Mouse (Mus musculus) monocyte, adult 5-6 weeks (primary cell): ENCODE measurements around the gene Fam32a. TPM values are rescaled to one million over a fixed set of nuclear protein-coding genes. Genes with fewer than 3 reads are reported as not detected.
A peak's percentile ranks its signal among the peaks of the same experiment; 100 is the strongest.

Experiments
- ATAC-seq: fragments of 153-309, 156-312 bp; replicated peaks from 2 replicates; pipeline ENCODE4 v1.8.0; 2017; ENCODE audit warnings: mild to moderate bottlenecking; ENCODE audit not compliant: low TSS enrichment, insufficient number of reproducible peaks, severe bottlenecking, poor library complexity, low FRiP score
- total RNA-seq: library from RNA; stranded (forward); fragments of 200-1000, 200-491, 200-594 nt; gene quantifications from 3 replicates; pipeline ENCODE4 v1.2.3, GENCODE M21; 2017

Fam32a gene
- 105 to 143 TPM (median 135 TPM) in 3 replicates for total RNA-seq

DNA sequence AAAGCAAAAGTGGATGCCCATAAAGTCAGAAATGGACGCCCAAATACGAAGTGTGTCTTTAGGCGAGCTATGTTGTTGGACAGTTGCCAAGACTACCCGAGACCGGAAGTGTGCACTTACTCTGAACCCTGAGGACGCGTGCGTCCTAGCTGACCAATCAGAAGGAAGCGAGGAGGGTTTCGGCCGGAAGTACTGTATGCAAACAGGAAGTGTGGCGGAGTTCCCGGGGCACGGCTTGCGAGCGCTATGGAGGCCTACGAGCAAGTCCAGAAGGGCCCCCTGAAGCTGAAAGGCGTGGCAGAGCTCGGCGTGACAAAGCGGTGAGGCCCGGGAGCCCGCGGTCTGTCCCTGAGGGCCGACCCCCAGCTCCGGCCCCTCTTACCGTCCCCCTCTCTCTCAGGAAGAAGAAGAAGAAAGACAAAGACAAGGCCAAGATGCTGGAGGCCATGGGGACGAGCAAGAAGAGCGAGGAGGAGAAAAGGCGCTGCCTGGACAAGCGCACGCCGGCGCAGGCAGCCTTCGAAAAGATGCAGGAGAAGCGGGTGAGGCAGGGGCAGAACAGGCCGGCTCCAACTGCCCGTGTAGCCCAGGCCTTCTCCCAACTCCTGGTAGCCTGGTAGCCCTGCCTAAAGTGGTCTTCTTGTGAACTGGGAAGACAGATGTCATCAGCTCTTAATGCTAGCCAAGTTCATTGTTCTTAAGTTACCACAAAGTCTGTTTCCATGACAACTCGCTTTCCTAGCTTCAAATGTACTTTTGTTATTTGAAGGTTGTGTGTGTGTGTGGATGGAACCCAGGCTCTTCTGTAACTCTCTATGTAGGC lies at the start of gene Fam32a:
TSS of gene Fam32a (plus strand) at position 190 of the 823 bp plus-strand sequence.
- peak; percentile 91 for ATAC-seq

DNA sequence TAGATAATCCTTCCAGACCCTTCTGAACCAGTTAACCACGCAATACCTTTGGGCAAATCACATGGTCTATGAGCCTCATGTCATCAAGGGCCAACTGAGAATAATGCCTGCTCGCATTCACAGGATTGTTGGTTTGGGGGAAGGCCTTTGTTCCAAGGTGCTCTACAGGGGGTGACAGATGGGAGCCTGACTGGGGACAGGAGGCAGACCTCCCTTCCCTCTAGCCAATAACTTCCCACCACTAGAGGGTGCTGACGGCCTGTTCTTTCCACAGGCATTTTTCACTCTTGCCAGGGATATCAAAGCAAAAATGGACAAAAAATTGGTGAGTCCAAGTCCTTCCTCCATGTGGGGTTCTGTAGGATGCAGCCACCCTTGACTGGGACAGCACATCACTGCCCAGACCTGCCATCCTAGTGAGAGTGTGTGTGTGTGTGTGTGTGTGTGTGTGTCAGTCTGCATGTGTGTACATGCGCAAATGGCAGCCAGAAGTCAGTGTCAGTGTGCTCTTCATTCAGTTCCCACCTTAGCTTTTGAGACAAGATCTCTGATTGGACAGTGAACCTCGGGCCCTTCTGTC lies 42.1 kb upstream of the Fam32a start:
- ATAC-seq = peak; percentile 76

DNA sequence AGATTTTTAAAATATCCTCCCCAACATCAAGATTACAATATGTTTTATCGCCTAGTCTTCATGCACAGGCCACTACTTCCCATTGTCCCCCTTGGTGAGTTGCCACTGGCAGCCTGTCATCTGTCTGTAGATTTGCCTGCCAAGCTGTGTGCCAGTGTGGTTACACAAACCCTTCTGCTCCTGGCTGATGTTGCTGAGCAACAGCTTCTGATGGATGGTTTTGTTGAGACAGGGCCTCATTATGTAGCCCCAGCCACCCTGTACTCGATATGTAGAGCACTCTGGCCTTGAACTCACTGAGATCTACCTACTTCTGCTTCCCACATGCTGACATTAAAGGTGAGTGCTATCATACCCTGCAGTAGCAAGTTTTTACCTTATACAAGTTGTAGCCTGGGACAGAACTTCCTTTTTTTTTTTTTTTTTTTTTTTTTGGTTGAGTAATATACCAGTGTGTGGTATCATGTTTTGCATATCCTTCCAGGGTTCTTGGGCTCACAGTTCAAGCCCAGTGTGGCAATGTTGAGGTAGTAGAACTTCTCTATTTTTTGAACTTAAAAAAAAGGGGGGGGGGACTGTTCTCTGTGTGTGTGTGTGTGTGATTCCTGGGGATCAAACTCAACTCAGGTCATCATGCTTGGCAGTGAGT lies 35.9 kb upstream of the Fam32a start:
- ATAC-seq = peak; percentile 73

DNA sequence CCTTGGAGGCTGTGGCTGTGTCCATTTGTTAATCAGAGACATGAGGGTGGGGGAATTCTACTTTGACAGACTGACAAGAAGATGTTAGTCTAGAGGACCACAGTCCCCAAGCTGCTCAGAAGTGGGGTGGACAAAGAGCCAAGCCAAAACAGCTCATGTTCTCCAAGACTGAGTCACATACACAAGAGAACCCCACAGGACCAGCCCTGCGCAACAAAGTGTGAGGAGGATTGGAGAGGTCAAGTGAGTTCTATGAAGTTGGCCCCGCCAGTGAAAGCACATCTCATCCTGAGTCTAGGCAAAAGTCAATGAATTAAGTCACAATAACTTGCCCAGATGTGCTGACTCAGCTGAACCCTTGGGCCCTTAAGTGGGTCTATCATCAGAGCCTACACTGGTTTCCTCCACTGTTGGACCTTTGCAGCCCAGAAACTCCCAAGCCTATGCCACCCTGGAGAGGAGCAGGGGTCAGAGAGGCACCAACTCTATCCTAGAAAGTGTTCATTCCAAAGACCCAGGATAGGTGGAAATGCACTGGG lies 31.7 kb upstream of the Fam32a start:
- no peak for ATAC-seq

DNA sequence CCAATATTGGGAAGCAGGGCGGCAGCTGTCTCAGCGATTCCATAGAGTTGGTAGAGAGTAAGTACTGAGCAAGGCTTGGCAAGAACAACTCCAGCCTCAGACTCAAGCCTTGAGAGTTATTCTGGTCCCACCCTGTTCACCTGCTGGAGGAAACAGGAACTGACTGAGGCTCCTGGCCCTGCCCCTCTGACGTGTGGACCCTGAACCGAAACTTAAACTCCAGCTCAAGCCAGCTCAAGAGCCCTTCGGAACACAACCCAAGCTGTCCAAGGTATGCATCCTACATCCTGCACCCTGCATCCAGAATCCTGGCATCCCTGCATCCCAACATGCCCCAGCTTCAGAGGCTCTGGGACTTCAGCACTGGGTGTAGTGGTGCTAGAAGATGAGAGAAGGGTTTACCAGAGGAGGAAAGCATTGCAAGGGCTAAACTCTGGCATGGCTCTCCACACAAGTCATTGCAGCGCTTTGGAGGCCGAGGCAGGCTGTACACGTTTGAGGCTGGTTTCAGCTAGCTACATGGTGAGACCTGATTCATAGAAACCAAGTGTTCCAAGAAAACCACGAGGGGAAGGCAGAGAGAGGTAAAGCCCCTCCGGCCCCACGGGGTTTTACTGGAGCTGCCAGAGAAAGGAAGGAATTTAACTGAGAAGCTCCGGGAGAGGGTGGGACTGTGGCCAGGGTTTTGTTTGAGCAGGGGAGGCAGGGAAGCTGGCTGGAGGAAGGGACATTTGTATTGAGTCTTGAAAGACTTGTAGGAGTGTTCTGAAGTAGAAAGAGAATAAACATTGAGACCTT lies 29.9 kb upstream of the Fam32a start, which contains the start of gene Hsh2d:
TSS of gene Hsh2d (plus strand) at position 222 of the 798 bp plus-strand sequence.
- peak; percentile 91 for ATAC-seq

DNA sequence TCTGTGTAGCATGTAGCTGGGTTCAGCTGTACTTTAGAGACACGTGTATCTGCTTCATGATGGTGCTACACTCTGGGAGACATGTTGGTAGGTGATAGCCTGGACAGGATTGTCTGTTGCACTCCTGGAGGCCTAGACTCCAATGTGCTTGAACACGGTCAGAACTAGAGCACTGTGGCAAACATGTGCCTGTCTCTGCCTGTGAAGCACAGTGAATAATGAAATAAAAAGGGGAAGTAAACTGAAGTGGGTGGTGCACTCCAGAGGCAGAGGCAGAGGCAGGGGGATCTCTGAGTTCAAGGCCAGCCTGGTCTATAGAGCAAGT lies 29.4 kb upstream of the Fam32a start:
- ATAC-seq = peak; percentile 57

DNA sequence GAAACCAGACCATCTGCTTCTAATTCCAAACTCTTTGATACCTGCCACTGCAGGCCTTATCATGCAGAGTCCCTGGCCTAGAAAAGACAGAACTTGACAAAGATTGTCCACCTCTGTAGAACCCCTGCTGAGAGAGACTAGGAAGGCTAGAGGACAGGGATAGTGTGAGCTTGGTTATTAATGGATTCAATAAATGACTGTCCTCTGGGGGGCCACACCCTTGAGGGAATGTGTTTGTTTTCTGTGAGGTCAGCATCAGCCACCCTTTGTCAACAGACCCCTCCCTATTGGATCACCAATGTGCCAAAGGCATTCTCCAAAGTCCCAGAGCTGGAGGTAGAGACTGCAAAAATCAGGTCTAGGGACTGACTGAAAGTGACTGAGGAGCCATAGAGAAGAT lies 27.5 kb upstream of the Fam32a start:
- no peak for ATAC-seq

DNA sequence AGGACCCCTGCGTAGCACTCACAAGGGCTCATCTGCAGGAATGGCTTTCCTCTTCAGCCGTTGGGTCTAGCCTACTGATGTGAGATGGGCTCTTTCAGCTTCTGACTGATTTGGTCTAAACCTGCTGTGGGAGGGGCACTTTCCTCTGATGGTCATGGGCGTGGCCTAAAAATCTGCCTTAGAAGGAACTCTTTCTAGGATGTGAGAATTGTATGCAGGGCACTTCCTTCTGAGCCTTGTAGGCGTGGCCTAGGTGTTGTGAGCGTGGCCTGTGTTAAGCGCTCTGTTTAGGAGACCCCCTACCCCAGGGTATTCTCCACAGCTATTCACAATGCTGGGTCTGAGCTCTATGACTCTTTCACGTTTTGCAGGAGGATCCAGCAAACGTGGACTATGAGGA lies 21.5 kb upstream of the Fam32a start:
- peak; percentile 92 for ATAC-seq

DNA sequence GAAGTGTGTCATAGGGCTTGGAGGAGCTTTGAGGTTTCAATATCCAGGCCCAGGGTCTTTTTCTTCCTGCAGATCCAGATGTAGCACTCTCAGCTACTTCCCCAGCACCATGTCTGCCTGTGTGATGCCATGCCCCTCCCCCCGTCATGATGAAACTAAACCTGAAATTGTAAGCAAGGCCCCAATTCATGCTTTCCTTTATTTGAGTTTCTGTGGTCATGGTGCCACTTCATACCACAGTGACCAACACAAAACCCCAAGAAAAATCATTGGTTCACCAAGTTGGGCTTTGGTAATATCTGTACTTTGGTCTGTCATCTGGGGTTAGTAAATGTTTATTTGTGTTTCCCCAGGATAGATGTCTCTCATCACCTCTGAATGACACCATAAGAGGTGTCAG lies 10.9 kb upstream of the Fam32a start:
- ATAC-seq = no peak

DNA sequence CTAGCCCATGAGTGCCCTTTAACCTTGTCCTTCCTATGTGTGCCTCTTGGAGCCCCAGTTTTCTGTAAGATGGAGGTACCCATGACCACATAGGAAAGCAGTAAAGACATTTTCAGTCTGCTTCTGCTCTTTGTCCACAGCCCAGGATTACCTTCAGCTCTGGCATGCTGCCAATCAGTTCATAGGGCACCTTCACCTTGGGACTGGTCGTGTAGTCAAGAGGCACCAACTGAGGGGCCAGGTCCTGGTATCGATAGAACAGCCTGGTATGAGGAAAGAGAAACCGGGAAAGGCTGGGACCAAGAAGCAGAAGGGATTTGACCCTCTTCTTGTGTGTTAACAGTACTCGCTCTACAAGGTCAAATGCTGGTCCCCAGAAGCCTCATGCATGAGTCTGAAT lies 9.3 kb upstream of the Fam32a start:
- ATAC-seq = no peak

DNA sequence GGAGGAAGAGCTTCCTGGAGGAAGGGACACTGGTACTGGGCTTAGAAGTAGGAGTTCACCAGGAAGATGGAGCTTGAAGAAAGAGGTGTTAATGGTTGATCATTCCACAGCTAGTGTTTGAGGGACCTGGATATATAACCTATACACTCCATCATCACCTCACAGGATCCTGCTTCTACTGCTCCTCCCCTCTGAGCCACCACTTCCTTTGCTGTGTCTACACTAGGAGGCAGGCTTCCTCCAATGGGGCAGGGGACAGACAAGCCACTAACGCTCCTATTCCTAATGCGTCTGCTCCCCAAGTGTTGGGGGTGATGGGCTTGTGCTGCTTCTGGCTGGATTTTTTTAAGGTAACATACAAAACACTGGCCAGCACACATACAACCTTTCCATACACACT lies 8.8 kb upstream of the Fam32a start:
- no peak for ATAC-seq

DNA sequence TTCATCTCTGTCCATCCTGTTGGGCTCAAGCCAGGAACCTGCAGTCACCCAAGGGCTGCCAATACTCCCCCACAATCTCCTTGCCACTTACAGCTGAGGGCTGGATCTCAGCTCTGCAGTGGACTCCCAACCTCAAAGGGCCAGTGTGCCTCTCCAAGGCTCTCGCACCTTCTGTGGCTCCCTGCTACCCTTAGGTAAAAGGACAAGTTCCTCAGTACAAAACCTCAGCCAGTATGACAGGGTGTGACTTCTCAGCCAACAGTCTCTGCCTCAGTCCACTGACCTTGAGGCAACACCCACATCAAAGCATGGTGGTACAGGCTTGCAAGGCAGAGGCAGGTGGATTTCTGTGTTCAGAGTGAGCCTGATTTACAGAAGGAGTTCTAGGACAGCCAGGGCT lies 7.7 kb upstream of the Fam32a start:
- ATAC-seq = peak; percentile 42; the same call in 1 of the 2 replicates

DNA sequence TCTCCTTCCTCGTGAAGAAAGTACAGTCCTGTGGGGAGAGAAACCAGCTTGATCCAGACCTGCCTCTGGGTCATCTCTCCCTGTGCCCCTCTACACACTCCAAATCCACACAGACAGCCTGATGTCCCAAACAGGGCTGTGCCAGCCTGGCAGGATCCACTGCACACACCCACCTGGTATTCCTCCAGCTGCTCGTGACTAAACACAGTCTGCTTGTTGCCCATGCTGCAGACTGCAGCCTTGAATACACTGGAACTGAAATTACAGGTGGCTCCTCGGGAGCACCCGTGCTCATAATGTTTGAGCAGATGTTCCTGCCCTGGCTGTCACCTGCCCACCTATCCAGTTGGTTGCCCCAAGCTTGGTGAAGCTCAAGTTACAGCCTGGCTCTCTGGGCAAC lies 6.8 kb upstream of the Fam32a start, which contains the start of gene Cib3:
TSS of gene Cib3 (minus strand) at position 87 of the 400 bp plus-strand sequence.
- ATAC-seq = no peak

DNA sequence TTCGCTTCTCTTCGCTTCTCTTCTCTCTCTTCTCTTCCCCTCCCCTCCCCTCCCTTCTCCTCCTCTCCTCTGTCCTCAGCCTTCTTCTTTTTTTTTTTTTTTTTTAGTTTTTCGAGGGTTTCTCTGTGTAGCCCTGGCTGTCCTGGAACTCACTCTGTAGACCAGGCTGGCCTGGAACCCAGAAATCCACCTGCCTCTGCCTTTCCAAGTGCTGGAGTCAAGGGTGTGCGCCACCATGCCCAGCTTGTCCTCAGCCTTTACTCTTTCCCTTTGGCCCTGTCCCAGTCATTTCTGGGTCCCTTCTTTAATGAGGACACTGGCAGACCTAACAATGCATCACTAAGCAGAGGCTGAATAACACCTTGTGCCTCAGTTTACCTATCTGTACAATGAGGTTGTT lies 6.0 kb upstream of the Fam32a start, which contains the start of gene Gm11034:
TSS of gene Gm11034 (minus strand) at position 101 of the 400 bp plus-strand sequence.
- ATAC-seq = no peak

DNA sequence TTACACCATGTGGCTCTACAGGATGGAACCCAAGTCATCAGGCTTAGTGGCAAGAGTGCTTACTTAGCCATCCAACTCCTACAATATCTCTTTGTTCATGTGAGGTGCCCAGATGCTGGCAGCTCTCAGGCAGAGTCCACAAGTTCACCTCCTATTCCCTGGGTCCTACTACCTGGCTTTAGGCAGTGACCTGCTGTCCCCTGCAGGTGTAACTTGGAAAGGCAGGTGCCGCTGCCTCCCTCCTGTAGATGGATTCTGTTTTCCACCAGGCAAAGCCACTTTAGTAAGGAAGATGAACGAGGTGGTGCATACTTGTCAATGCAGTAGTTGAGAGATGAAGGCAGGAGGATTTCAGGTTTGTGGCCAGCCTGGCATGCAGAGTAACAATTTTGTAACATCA lies 4.5 kb upstream of the Fam32a start:
- no peak for ATAC-seq

DNA sequence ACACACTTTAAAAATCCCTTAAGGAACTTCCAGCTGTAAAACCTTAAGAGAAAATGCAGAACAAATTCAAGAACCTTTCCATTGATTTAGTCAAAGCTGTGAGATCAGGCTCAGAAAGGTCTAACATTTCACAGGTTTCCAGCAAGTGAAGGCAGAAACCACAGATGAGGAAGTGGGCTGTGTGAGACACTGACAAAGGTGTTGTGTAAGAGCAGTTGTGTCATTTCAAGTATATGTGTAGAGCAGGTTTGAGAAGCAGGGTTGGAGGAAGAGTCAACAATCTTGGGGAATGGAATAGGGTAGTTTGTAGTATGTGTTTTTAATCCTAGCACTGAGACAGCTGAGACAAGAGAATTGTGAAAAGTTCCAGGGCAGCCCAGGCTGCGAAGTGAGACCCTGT lies 3.7 kb upstream of the Fam32a start:
- ATAC-seq = peak; percentile 74

DNA sequence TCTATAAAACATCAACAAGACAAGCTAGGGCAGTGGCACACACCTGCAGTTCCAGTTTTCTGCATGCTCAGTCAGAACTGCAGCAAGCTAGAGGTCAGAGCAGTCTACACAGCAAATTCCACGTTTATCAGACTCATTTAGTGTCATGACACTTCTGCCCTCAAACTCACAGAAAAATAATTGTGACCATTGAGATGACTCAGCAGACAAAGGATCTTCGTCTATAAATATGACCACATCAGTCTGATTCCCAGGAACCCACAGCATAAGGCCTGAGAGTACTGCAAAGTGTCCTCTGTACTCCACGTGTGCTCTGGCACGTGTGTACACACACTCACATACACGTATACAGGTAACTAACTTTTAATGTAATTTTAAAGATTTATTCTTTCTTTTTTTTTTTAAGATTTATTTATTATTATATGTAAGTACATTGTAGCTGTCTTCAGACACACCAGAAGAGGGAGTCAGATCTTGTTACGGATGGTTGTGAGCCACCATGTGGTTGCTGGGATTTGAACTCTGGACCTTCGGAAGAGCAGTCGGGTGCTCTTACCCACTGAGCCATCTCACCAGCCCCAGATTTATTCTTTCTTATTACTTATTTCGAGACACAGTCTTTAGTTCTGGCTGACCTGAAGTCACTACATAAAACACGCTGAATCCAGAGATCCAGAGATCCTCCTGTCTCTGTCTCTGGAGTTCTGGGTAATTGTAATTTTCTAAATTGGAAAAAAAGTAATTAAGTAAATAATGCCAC lies 569 bp upstream of the Fam32a start:
- ATAC-seq = no peak

DNA sequence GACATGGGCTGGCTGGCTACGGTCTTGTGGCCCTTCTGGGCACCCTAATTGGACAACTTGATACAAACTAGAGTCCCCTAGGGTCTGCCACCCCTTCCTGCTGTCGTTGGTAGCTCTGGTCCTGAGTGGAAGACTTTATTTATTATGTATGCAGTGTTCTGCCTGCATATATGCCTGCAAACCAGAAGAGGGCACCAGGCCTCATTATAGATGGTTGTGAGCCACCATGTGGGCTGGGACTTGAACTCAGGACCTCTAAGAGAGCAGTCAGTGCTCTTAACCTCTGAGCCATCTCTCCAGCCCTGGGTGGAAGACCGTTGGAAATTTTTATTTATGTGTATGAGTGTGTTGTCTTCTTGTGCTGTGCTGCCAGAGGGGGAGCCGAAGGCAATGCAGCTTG lies 1.2 kb downstream of the Fam32a start:
- ATAC-seq = no peak
